Mouse (Mus musculus) spleen, postnatal 10 days (tissue): ENCODE data around the gene Adamtsl1.

Experiments used
- DNase-seq, 2 experiments: peaks; one replicate each; pipeline ENCODE4 v3.0.0; 2021 to 2022; ENCODE audit warnings: low spot score in 2 of 2

Adamtsl1 gene

GRCm38 (mm10) chr4:85920474-85920873 lies 406.5 kb downstream of the Adamtsl1 start:
- no peak for DNase-seq

DNA sequence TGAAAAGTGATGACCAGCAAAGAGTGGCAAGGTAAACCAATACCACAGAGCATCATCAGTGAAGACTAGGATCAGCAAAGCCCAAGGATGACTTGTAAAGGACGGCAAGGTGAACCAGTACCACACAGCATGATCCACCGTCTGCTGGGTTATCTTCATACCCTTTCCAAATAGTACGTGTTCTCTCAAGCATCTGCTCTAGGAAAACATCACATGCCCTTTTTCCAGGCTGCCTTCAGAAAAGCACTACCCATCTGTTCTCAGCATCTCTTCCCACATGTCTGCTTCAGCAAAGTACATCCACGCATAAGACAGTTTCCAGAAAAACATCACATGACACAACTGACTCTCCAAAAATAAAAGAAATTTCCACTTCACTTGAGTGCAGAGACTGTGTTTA lies 408.8 kb downstream of the Adamtsl1 start:
- no peak for DNase-seq

DNA sequence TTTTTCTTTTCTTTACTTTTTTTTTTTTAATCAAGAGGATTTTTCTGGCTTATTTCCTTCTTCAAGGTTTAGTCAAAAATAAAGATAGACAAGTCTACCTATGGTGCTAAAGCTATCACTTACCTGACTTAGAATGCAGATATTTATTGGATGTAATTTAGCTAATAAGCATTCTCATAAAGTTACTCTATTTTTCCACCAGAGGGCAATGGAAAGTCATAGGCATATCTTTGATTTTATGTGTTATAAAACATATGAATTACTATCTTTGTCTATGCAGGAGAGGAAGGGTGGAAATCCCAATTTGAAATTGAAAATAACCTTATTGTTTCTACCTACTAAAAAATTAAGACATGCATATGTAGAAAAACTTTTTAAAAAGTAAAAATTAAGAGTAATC lies 418.2 kb downstream of the Adamtsl1 start:
- no peak for DNase-seq

GRCm38 (mm10) chr4:85939460-85939859 lies 425.5 kb downstream of the Adamtsl1 start:
- no peak for DNase-seq

DNA sequence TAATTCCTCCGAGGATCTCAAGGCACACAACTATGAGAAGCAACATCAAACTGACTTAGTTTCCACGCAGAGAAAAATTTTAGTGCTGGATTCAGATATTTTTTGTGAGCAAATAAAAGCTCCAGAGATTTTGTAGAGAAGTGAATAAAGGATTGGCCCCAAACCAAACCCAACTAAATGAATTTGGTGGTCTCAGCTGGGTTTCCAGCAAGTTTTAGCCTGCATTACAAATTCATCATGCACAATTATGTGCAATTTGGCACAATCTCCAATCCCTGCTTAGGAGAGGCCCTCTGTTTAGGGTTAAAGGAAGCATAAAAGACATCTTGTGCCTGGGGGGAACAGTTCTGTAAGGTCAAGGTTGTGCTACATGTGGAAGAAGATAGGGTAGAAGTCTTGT lies 427.9 kb downstream of the Adamtsl1 start:
- DNase-seq: no peak

GRCm38 (mm10) chr4:85953590-85953989 lies 439.6 kb downstream of the Adamtsl1 start:
- DNase-seq: no peak

DNA sequence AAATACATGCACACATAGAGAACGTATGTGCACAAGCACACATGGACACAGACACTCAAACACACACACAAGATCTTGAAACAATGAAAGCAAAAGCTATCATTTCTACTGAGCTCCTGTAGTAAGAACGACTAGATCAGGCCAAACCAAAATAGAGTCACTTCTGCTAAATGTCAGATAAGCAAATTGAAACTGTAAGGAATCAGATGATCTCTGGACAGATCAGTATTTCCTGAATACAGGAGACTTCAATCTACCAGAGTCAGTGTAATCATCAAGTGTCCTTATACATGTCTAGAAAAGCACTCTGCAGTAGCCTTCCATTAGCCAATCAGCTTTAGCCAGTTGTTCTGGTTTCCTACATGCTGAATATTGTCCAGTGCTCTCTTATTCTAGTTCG lies 441.4 kb downstream of the Adamtsl1 start:
- no peak for DNase-seq

DNA sequence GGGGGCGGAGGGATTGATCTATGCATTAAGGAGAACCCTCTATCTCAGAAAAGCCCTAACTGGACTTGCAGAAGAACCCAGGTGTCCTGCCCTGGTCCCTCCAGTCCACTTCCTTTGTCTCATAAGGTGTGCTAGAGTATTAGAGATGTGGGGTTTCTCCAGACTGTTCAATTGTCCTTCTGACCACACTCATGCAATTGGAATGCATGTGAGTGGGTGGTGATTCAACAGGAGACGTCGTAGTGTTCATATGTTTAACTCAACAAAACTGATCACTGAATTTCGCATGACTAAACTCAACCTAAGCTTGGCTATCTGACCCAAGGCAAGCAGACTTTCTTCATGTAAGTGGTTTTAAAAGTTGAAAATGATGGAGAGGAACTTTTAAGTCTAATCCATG lies 443.3 kb downstream of the Adamtsl1 start:
- DNase-seq: no peak

DNA sequence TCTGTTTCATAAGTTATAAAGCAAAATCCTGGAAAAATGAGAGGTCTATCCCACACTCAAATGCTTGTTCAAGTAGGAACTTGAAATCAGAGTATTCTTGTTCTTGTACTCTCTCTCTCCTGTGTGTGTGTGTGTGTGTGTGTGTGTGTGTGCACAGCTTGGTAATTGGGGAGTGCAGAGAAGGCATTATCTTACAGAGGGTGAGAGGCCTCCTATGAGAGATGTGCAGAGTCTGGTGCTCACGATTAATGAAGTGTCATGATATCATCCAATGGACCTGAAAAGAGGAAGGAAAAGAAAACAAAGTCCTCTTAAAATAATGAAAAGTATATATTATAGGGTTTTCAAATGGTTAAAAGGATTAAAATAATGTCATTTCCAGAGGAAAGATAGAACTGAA lies 443.9 kb downstream of the Adamtsl1 start:
- DNase-seq: no peak

DNA sequence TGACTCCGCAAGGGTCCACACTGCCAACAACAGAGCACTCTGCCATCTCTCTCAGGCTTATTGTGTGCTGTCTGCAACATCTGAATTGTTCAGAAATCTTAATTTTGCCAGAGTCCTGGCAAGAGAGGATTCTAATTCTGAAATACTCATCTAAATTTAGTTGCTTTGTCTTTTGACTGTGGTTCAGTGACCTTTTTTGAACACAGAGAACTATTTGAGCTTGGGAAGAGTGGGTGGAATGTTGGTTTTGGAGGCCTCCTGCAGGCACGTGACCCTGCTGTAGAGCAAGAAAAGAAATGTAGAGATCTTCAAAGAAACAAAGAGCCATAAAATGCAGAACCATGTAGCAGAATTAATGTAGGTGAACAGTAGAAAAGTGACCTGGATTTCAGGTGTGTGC lies 445.0 kb downstream of the Adamtsl1 start:
- DNase-seq: no peak

DNA sequence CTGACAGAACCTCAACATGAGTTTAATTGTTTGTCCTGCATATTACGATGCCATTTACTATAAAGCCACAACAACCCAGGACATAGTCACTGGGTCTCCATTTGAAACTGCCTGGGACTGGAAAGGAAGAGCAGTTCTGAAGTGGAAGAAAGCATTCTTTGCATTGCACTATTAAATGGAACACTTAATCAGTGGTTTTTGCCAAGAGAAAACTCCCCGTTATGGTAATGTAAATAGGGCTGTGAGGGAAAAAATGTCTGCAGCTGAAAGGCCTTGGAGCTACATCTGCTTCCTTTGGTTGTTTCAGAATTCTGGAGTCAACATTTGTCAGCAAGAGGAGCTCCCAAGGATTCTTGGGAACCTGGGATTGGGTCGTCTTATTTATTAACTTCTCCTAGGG lies 462.2 kb downstream of the Adamtsl1 start:
- DNase-seq: no peak

DNA sequence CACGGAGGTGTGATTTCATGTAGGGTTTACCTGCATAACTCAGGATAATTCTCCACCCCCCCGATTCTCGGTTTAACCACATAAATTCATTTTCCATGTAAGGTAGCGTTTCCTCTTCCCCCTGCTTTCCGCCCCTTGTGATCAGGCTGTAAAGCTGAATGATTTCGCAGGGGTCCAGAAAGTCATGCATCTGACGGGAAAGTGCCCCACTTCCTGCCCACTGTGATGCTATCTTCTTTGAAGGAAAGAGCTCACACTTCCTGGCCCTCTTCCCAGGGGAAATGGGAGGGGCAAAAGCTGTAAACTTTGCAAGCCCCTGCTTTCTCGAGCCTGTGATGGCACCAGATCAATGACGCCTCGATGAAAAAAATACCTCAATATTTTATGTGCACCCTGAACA lies 465.2 kb downstream of the Adamtsl1 start:
- no peak for DNase-seq

DNA sequence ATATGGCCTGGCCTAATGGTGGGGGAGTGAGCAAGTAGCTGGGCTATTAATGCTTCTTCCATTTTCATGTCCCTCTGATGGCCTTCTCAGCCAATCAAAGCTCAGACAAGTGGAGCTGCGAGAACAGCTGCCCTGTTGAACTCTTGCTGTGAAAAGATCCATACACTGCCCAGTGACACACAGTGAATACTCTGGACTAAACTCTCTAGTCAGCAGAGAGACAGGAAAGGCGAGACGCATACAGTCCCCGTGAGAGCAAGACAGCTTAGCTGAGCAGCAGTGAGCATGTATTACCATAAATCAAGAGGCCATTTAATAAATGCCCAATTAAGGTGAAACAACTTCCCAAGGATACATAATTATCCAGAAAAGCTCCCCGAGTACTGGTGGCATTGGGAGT lies 492.6 kb downstream of the Adamtsl1 start:
- no peak for DNase-seq

DNA sequence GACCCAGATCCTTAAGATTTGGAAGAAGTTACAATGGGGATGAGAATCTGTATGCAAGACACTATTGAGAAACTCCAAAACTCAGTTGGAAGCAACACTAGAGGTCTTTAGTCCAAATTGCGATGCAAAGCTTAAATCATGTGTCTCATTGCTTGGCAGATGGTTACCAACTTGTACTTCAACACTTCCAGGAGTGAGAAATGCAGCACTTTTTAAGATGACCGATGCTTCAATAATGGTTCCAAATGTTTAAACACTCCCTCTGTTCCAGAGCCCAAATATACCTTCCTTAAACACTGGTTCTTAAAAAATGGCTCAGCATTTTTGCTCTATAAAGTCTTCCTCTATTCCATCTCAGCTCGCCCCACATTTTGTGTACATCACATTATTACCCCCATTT lies 499.7 kb downstream of the Adamtsl1 start:
- no peak for DNase-seq

- no peak for DNase-seq
Measured at GRCm38 (mm10) chr4:86018928-86019327, 505.0 kb downstream of the Adamtsl1 start.

GRCm38 (mm10) chr4:86019586-86019985 lies 505.6 kb downstream of the Adamtsl1 start:
- no peak for DNase-seq

DNA sequence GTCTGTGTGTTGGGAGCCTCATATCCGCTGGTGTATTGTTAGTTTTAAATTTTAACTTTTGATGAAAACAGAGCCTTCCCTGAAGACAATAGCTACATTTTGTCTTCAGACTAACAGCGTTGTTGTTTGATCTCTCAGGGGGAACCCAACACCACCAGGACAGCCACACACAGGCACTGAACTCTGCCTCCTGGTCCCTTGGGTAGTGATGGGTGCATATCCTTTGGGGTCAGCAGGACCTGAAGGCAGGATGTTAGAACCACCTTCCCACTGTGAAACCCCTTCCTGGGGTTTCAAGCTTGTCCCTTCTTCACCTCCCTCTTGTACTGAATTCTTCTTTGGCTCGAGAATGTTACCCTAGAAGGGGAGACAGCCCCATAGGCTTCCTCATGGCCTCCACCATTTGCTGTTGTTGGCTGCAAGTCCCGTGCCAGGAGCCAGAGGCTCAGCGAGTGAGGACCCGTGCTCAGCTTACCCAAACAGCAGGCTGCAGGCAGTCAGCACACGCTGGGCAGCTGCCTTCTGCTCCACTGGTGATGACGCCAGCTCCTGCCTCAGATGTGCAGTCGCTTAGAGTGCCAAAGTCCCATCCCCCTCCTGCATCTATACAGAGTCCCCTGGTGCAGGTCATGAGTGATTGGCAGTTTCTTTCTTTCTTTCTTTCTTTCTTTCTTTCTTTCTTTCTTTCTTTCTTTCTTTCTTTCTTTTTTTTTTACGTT lies 506.6 kb downstream of the Adamtsl1 start:
- DNase-seq: no peak

GRCm38 (mm10) chr4:86024573-86025160 lies 510.7 kb downstream of the Adamtsl1 start:
- peak in 1 of 2 experiments; percentile 25 for DNase-seq

DNA sequence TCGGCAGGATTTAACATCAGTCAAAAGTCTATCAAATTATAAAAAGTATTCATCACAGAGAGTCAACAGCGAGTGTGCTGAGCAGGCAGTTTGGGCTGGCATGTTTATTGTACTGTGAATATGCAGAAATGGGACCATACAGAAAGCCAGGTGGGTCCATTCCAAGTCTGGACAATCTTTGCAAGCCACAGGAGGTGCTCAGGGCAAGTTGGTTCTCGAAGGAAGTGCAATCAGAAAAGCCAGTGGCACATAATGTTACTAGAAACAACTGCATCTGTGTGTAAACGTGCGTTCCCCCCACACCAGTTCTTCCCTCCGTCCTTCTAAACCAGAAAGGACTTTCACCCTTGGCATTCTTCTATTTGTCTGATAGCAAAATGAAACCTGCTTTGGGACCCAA lies 515.5 kb downstream of the Adamtsl1 start:
- DNase-seq: no peak

DNA sequence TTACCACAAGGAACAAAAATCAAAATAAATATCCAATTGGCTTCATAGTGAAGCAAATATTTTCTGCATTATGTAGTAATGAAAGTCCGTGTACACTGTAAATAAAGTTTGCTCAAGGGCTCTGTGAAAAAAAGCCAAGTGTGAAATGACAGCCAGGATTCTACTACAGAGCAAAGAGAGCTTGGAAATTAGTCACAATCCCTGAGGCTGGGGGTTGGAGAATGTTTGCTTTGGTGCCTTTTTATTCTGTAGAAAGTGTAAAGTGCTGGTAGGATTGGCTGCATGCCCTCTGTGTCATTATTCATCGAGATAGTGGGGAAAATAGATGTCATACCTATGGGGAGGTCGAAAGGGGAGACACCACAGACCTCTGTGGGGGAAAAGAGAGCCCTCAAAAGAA lies 516.2 kb downstream of the Adamtsl1 start:
- no peak for DNase-seq

- no peak for DNase-seq
Measured at GRCm38 (mm10) chr4:86031041-86031440, 517.1 kb downstream of the Adamtsl1 start.

DNA sequence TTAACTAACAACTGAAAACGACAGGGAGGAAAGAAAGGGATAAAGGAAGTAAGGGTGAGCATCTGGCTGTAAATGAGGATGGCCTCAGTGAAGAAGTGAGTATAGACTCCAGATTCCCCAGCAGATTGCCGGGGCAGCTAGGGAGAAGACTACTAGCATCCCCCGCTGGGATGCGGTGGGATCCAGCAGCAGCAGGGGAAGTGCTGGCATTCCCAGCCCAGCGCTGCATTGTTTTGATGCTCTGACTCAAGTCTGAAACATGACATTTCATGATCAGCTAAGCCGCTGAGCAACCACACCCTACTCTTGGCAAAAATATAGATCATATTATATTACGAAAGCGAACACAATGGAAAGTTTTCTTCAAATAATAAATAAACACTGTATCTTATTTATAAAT lies 526.9 kb downstream of the Adamtsl1 start:
- DNase-seq: no peak

GRCm38 (mm10) chr4:86045448-86045847 lies 531.5 kb downstream of the Adamtsl1 start:
- no peak for DNase-seq

DNA sequence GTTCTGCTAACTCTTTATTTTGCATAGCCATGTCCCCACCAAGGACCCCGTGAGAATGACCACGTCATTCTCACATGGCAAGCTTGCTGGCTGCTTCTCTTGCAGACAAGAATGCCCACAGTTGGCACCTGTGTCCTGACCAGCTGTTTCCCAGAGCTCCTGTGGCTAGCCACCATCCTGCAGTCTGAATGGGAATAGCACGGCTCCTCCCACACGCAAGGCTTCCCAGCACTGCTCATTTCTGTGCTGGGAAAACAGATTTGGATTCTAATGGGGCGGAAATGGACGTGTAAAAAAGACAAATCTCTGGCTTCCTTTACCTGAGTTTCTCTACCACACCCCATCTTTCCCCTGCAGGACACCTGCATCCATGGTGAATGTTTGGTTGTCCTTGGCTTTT lies 531.9 kb downstream of the Adamtsl1 start:
- DNase-seq: no peak
